Mouse (Mus musculus) neural tube, embryonic 10.5 days (tissue): ENCODE results near the gene Il17c.
A peak's percentile ranks its signal among the peaks of the same experiment; 100 is the strongest.

Experiments
- DNase-seq: peaks from one replicate; pipeline ENCODE4 v3.0.0-alpha.2; 2017; ENCODE audit warnings: low spot score; ENCODE audit errors: extremely low spot score

The Il17c gene

DNA sequence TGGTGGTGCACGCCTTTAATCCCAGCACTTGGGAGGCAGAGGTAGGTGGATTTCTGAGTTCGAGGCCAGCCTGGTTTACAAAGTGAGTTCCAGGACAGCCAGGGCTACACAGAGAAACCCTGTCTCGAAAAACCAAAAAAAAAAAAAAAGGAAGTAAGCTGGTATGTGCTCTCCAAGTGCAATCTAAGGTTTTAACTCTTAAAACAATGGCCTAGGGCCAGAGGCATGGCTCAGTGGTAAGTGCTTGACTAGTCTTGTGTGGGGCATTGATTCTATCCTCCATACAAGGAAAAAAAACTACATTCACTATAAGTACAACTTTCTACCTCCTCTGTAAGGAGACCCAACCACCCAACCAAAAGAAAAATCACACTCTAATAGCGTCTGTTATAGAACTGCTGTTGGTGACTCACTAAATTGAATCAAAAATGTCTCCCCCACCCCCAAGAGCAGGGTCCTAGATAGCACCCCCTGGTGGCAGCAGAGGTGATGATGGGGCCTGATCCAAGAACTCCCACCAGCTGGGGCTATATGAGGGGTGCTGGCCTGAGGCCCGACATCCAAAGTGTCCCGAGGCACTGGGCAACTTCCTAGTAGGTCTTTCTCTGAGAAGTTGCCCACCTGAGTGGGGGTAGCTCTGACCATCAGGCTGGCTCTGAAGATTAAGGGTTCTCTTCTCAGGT is 37.5 kb downstream of the Il17c start:
- no peak for DNase-seq

DNA sequence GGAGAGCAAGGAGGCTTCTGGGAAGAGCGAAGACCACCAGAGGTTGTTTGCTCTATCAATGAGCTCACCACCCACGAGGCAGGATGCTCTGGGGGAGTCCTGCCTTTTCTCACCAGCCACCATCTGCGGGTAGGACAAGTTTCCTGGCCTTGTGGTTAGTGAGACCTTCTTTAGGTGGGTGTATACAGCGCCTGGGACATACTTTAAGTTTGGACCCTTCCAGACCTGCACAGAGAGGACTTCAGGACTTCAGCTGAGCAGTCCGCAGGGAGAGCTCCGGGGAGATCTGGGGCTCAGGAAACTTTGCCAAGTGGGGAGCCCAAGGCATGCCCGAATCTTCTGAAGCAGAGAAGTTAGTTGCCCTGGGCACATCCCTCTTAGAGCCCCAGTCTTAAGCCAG is 38.2 kb downstream of the Il17c start:
- no peak for DNase-seq

DNA sequence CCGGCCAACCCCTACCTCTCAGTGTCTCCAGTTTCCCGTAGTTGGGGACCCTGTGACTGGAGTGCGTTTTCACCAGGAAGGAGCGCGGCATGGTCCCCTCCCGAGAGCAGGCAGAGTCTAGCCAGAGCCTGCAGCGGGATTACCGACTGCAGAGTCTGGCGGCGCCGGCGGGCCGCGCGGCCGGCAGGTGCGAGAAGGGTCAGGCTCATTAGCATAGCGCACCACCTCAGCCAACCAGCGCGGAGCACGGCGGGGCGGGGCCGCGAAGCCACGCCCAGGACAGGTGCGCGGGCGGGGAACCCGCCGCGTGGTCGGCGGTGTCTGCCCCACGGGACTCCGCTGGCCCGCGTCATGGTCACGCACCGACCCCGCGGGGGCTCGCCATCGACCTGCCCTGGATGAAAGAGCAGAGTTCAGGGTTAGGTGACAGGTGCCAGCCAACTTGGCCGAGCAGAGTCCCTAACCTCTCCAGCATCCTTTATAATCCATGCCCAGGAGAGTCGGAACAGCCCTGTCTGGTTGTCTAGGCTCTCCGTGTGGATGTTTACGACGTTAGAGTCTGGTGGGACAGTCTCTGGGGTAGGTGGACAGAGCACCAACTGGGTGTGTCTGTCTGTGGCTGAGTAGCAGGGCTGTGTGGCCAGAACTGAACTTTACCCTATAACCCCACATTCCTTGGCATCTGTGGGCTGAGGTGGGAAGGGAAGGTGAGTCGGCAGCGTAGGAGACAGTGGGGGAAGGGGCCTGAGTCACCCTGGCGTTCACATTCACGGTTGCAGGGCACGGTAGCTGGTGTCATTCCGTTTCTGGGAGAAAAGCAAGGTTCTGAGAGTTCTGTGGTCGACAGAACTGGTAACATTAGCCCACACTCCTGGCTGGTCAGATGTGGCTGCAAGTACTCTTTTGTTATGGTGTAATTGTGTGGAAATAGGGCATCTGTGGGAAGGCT is 39.0 kb downstream of the Il17c start, which contains the start of gene Snai3:
Gene Snai3 (minus strand): TSS at position 210 of the 949 bp plus-strand sequence.
- DNase-seq = peak; percentile 39

DNA sequence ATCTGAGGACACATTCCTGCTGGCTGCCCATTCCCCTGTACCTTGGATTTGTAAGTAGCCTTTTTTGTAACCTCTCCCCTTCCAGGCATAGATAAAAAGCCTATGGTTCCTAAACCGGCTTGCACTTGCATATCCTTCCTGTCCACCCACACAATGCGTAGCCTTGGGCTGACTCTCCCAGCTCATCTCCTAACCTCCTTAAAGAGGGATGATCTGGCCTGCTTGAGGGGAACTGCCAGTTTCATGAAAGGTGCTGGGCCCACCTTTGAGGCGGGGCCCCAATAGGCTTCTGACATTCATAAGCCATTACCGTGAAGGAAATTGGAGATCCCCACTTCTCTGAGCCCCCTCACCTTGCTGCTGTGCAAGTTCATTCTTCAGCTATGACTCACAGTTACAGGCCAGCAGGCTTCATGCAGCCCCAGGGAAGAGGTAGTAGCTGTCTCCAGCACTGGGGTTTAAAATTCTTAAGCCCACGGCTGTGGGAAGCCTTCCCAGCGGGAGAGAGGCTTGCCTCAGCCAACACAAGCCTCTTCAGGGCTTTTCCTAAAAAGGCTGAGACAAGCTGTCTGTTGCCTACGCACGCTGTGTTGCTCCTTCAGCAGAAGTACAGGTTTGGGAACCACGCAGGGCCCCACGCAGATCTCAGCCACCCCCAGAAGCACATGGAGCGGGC is 39.8 kb downstream of the Il17c start:
- no peak for DNase-seq

DNA sequence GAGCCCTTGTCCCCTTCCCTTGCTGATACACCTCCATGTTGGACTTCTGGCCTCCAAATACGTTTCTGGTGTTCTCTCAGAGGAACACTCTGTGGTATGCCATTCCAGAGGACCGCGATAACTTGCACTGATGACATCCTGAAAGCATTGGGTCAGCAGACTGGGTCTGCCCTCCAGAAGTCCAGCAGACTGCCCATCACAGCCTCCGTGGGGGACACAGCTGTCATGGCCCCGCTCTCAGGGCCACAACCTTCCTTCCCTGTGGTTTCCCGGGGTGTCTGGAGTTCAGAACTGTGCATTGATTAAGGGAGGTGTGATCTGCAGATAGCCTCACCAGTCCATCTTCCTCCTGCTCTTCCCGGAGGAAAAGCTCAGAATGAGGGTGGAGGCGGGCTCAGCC is 40.7 kb downstream of the Il17c start:
- DNase-seq = no peak

DNA sequence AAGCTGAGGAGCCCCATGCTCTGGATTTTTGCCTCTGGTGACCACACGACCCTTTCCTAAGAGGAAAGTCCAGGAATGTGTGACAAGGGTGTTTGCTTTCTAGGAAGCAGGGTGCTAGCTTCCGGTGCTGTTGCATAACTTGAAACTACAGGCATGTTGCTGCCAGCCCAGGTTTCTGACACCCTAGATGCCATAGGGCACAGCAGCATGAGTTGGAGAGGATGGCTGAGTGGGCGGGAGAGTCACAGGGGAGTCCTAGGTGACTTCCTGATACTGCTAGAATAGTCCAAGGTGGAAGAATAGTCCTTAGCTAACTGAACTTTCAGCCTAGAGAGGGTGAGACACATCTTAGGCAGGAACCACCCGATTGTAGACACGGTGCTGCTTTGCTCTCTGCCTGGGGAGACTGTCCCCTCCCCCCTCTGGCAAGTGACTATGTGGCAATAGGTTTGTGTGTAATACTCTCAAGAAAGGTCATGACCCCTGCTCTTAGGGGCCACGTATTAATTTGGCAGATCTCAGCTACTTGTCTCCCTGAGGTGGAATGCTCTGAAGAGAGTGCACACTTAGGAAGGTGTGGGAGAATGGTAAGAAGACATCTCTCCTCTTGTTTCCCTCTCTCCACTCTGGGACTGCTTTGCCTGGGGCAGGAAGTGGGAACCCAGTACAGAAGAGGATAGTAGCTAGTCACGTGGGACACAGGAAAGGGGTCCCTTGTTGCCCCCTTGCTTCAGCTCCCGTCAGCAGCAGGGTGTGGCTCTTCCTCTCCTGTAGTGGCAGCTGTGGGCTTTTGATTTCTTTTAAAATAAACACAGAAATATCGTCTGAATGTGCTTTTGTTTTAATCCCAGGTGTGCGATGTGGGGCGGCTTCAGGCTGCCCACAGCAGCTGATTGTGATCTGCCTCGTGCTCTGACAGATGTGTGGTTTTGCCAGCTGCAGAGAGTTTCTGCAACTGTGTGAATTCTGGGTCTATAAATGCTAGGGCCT is 42.1 kb downstream of the Il17c start:
- no peak for DNase-seq

DNA sequence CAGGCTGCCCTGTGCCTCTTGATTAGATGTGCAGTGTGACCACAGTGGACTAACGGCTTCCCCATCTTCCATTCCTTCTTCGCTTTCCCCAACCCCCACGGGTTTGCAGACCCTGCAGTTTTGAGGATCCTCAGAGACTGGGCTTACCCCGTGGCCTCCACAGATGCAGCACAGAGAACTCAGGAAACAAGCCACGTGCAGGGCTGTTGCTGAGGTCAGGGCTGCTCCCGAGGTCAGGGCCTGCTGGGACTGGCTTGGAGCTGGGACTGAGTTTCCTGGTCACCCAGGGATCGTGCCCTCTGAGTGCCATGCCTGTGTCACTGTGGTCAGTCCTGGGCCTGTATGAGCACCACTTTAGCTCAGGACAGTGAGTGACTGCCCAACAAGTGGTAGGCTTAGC is 43.2 kb downstream of the Il17c start:
- no peak for DNase-seq

DNA sequence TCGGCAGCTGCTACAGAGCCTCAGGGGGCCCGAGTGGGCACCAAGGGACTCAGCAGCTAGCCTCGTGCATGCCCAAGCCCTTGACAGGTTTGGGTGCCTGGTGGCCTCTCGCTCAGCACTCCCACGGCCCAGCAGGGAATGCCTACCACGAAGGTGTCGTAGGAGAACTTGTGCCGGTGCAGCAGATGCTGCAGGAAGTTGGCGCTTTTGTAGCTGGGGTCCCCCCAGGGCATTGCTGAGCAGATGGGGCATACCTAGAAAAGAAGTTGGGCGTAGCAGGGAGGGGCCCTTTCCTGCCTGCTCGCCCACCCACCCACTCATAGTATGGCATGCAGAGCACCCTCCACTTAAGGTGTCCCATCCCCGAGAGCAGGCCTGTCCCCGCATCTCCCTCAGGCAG is 46.0 kb downstream of the Il17c start:
- DNase-seq = no peak

DNA sequence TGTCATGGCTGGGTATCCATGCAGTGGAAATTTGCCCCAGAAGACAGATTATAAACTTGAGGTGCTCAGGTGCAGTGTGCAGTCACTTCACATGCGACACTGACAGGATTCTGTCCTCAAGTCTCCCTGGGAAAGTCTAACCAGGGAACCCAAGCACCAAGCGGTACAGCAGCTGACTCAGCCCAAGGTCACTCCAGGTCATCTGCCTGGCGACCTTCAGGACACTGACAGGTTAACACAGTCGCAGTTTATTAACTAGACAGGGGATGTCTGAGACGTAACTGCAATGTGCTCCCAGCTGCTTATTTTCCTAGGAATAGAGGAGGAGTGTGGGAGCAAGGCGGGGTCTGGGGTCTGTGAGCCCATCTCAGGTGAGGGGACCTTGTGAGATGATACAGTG is 47.6 kb downstream of the Il17c start:
- no peak for DNase-seq

DNA sequence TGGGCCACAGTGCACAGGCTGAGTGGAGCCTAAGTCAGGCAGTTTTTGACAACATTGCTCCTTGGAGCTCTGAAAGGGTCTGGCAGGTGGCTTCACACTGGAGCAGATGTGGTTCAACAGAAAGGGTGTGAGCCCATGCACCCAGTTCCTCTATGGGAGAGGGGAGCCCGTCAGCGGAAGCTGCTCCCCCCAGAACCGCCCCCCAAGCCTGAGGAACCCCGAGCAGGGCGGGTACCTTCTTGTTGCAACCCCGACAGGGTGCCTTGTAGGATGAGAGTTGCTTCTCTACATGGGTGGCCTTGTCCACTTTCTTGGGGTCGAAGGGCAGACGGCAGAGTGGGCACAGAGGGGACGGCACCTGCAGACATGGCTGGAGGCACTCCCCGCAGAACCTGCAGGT is 48.1 kb downstream of the Il17c start:
- DNase-seq = no peak

DNA sequence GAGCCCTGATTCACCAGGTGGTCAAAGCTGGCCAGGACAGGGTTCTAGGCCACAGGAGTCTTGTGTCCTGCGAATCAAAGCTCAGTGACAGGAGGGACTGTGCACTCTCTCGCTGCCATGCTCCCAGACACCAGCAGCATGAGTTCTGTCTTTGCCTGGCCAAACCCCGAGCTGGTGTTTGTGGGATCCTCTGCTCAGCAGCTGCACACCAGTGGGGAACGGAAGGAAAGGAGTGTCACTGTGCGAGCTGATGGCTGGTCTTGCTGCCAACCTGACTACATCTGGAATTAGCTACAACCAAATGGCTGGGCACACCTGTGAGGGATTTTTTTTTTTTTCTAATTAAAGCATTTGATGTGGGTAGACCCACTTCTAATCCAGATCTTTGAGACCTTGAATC is 48.9 kb downstream of the Il17c start:
- DNase-seq = no peak
